Mouse (Mus musculus): ENCODE data around the gene Gm20695.

Gene Gm20695

DNA sequence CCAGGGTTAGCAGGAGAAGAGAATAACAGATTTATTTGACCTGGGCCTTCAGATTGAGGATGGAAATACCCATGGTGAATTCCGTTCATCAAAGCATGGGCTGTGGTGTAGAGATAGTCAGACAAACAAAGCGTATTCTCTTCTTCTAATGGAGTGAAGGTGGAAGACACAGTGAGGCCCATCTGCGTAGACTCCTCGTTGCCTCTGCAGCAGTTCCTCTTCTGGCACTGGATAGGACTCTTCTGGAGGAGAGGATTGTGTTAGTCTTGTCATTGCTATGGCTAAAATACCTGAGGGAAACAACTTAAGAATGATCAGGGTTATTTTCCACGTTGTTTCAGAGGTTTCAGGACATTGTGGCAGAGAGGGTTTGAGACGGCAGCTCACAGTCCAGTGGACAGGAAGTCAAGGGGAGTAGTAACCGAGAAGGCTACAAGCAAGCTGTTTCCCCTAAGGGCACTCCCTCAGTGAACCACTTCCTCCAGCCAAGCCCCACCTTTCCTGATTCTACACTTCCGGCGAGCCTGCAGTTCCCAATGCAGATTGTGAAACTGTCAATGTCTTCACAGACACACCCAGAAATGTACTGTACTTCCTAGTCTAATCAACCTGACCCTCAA is 10.8 kb downstream of the Gm20695 start:
- DNase-seq (ENCODE audit: low spot score in 2 of 2), result no peak

- DNase-seq (ENCODE audit: low spot score in 2 of 2), result no peak
These were observed 11.6 kb downstream of the Gm20695 start for GRCm38 (mm10) chr16:3896046-3896445.

- DNase-seq (ENCODE audit: low spot score in 2 of 2), result no peak
These were observed 12.1 kb downstream of the Gm20695 start for GRCm38 (mm10) chr16:3896553-3896952.

GRCm38 (mm10) chr16:3907471-3907870 is 23.0 kb downstream of the Gm20695 start:
- DNase-seq (ENCODE audit: low spot score in 2 of 2), result no peak

DNA sequence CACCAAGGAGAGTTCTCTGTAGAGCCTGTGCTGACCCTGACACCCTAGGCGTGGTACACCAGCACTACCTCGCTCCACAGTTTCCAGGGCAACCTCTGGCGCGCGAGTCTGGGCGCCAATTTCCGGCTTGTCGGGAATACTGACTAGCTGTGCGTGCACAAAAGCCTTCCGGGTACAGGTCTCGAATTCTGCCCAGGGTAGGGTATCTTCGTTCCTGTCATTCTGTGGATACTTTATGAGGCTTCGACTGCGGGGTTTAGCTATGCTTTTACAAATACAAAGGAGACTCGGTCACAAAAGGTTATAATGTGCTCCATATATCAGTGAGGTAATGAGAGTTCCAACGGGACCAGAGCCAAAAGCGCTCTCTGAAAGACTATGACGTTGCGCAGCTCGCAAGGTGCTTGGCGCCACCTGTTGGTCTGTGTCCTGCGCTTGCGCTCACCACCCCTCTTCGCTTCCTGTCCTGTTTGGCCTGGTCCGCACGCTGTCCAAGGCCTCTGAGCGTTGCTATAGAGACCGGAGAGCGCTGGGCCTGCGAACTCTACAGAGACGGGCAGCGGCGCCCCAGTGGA is 24.2 kb downstream of the Gm20695 start, which contains the start of the genes 1700037C18Rik and Cluap1:
TSS of gene 1700037C18Rik (minus strand) at position 153 of the 575 bp plus-strand sequence.
TSS of gene Cluap1 (plus strand) at position 265 of the 575 bp plus-strand sequence.
- DNase-seq (ENCODE audit: low spot score in 2 of 2), result peak; percentile 92 to 94

DNA sequence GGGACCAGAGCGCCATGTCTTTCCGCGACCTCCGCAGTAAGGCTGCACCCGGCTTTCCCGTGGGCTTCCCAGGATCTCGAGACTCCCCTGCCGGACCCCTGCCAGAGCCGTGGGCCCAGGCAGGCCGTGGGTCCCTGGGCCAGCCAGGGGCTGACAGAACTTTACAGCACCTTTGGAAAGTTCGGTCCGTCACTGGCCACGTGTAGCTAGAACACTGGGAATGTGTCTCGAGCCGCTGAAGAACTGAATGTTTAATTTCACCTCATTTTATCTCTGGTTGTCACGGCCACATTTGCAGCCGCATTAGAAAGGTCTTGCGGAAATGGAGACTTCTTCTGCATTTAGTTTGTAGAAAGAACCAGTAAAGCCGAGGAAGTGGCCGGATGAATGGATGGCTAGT is 24.7 kb downstream of the Gm20695 start:
- no peak for DNase-seq (ENCODE audit: low spot score in 2 of 2)

DNA sequence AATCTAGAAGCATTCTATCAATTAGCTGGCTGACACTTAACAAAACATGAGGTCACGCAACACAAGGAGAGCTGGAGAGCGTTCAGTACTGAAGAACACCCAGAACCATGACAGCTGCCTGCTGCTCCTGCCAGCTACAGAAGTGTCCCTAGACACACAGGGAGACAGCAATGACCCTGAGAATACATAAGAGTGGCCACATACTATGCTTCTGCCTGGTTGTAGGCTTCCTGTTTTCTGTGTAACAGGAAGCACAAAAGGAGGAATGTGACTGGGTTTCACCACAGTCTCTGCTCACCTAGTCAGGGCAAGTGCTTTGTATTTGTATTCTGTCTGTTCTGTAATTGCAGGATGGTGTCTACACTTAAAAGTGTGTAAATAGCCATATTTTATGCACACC is 36.3 kb downstream of the Gm20695 start:
- DNase-seq (ENCODE audit: low spot score in 2 of 2), result no peak

DNA sequence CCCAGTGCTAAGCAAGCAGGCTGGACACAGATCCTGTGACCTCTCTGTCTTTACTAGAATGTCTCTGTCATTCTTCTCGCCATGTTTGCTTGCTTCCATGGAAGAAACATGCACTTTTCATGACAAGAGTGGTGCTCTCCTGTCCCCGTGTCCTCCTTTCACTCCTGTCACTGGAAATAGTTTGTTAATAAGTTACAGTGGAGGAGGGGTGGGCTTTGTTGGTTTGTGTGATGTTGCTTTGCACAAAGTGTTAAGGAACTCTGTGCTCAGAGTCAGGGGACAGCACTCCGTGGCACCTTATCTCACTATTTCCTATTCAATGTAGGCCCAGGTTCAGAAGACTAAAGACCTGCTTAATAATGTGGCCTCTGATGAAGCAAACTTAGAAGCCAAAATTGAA is 39.1 kb downstream of the Gm20695 start:
- no peak for DNase-seq (ENCODE audit: low spot score in 2 of 2)

GRCm38 (mm10) chr16:3923966-3924365 is 39.5 kb downstream of the Gm20695 start:
- DNase-seq (ENCODE audit: low spot score in 2 of 2), result no peak

- no peak for DNase-seq (ENCODE audit: low spot score in 2 of 2)
These were observed 44.1 kb downstream of the Gm20695 start for GRCm38 (mm10) chr16:3928582-3928981.

DNA sequence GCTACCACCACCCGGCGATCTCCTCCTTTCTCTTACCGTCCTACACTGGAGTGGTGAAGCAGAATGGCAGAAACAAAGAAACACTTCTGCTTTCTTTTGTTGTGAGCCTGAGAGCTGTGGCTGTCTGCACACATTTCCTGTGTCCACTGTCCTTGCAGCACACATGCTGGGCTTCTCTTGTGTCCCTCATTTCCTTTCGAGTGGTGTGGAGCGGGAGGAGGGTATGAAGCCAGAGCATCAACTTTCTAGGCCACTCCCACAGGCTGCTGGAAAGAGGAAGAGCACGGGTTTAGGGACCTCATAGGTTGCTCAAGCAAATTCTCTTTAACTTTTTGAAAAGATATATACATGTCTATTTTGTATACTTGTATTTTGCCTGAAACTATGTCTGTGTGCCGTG is 44.7 kb downstream of the Gm20695 start:
- no peak for DNase-seq (ENCODE audit: low spot score in 2 of 2)

GRCm38 (mm10) chr16:3933536-3933935 is 49.1 kb downstream of the Gm20695 start:
- no peak for DNase-seq (ENCODE audit: low spot score in 2 of 2)

GRCm38 (mm10) chr16:3934091-3934490 is 49.6 kb downstream of the Gm20695 start:
- no peak for DNase-seq (ENCODE audit: low spot score in 2 of 2)

DNA sequence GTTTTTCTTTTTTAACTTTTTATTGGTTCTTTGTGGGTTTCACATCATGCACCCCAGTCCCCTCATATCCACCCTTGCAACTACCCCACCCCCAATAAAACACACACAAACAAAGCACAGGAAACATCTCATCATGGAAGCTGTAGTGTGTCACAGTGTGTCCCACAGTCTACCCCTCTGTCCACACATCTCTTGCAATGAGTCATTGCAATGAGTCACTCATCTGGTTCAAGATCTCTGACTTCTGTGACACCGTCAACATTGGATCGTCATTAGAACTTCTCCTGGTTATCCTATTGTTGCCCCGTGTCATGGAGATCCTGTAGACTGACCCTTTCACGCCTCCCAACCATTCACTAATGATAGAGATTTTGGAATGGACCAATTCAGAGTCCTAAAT is 50.3 kb downstream of the Gm20695 start:
- DNase-seq (ENCODE audit: low spot score in 2 of 2), result no peak

DNA sequence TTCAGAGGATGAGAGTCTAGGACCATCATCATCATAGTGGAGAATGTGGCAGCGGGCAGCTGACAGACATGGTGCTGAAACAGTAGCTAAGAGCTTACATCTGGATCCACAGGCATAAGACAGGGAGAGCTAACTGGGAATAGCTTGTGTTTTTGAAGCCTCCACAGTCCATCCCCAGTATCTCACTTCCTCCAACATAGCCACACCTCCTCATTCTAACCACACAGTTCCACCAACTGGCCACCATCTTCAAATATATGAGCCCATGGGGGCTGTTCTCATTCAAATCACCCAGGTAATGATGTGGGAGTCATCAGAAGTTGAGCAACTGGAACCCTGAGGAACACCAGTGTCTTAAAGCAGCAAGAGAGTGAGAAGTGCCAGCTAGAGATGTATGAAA is 66.7 kb downstream of the Gm20695 start:
- DNase-seq (ENCODE audit: low spot score in 2 of 2), result no peak

GRCm38 (mm10) chr16:3956369-3956768 is 71.9 kb downstream of the Gm20695 start:
- peak in 1 of 2 experiments; percentile 14 for DNase-seq (ENCODE audit: low spot score in 2 of 2)

GRCm38 (mm10) chr16:3959261-3959660 is 74.8 kb downstream of the Gm20695 start:
- no peak for DNase-seq (ENCODE audit: low spot score in 2 of 2)

DNA sequence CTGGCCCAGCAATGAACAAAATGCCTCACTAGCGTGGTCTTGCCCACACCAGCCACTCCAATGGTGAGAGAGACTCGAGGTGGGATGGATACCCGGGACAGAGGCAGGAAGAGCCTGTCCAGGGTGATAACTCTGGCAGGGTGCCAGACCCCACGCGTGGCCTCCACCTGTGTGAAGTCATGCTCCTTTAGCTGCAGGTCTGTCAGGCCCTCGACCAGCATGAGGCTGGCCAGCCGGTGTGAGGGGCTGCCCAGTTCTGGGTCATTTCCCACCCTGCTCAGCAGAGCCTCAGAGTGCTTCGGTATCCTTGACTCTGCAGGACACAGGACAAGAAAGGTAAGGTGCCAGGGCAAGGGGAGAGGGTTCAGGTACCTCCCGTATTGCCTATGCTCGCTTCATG is 80.5 kb downstream of the Gm20695 start:
- DNase-seq (ENCODE audit: low spot score in 2 of 2), result no peak

GRCm38 (mm10) chr16:3965534-3965933 is 81.1 kb downstream of the Gm20695 start:
- no peak for DNase-seq (ENCODE audit: low spot score in 2 of 2)
